Mouse (Mus musculus) liver, embryonic 16.5 days (tissue): ENCODE measurements at regions not wholly inside any gene's neighbourhood (a gene's known extent, or its start where the extent isn't known, plus 50 kb on each side); places are given as distances from the start of the nearest gene placed in this dataset.

Experiments
- ATAC-seq: fragments of 200-750 bp; cut with Nextera tagmentation; 2 replicates; pipeline ENCODE4 v1.8.0; 2017; ENCODE audit warnings: low read depth, mild to moderate bottlenecking, moderate number of reproducible peaks, moderate library complexity
- H3K27ac ChIP-seq: fragments of 300-500 bp; sonication (generic); 2 replicates; pipeline ENCODE4 v1.5.1; 2014; ENCODE audit warnings: mild to moderate bottlenecking, low read length
- H3K27me3 ChIP-seq: fragments of 300-500 bp; sonication (generic); 2 replicates; pipeline ENCODE4 v1.6.1; 2014; ENCODE audit warnings: low read depth, low read length, mixed read lengths; ENCODE audit not compliant: control insufficient read depth, insufficient read depth
- H3K36me3 ChIP-seq: fragments of 300-500 bp; sonication (generic); 2 replicates; pipeline ENCODE4 v1.6.1; 2014; ENCODE audit warnings: mild to moderate bottlenecking; ENCODE audit not compliant: control insufficient read depth, insufficient read depth
- H3K4me1 ChIP-seq: fragments of 300-500 bp; sonication (generic); 2 replicates; pipeline ENCODE4 v1.6.1; 2014; ENCODE audit warnings: low read depth, low read length, mixed read lengths; ENCODE audit not compliant: control insufficient read depth
- H3K4me2 ChIP-seq: fragments of 300-500 bp; sonication (generic); 2 replicates; pipeline ENCODE4 v1.6.1; 2014; ENCODE audit warnings: low read depth, low read length, mixed read lengths
- H3K4me3 ChIP-seq: fragments of 300-500 bp; sonication (generic); 2 replicates; pipeline ENCODE4 v1.5.1; 2014; ENCODE audit warnings: low read depth, mild to moderate bottlenecking, low read length
- H3K9ac ChIP-seq: fragments of 300-500 bp; sonication (generic); 2 replicates; pipeline ENCODE4 v1.6.1; 2014; ENCODE audit warnings: low read depth, low read length
- H3K9me3 ChIP-seq: fragments of 300-500 bp; sonication (generic); replicated peaks from 2 replicates; pipeline ENCODE4 v1.6.1; 2016; ENCODE audit warnings: low read length; ENCODE audit not compliant: control insufficient read depth
- WGBS: fragments of 180-500 bp; shearing (Covaris S2); extraction: QIAGEN DNeasy Blood & Tissue Kit; methylation state at CpG from one replicate; pipeline ENCODE4 v1.1.7; 2014; ENCODE audit not compliant: insufficient replicate concordance; 5-methylcytosine and 5-hydroxymethylcytosine counted together

- no peaks in the 10 kb centered on the region for H3K27me3 ChIP-seq
- no peaks in the 10 kb centered on the region for H3K9me3 ChIP-seq
- no peak overlapping the region for H3K4me3 ChIP-seq
- no peak overlapping the region for H3K27ac ChIP-seq
- 48% methylated on average over 3 of the region's 3 CpGs for WGBS
- no peaks in the 10 kb centered on the region for H3K36me3 ChIP-seq
- H3K9ac ChIP-seq: no peak overlapping the region
- ATAC-seq: no peak
- H3K4me1 ChIP-seq: no peaks in the 10 kb centered on the region
- H3K4me2 ChIP-seq: no peak overlapping the region
Measured at GRCm38 (mm10) chr12:15676127-15676526, 140.6 kb downstream of the Trib2 start.

DNA sequence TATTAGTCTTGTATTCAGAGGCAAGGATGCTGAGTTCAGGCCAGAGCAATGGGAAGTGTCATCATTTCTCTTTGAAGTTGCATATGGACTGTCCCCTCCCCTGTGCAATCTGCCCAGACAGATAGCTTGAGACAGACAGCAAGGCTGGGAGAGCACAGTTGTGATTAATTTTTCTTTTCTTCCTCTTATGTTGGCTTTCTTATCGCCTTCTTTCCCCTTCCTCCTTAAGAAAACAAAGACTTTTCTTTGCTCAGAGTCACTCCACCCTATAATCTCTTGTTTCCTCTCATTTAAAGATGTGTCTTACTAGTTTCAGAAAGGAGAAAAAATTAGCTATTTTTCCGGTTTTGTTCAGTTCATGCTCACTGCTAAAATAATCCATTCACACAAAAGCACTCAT, 157.0 kb downstream of the Trib2 start:
- H3K9me3 ChIP-seq: no peaks in the 10 kb centered on the region
- no peak overlapping the region for H3K4me2 ChIP-seq
- H3K4me3 ChIP-seq: no peak overlapping the region
- no peak overlapping the region for H3K9ac ChIP-seq
- H3K27ac ChIP-seq: no peak overlapping the region
- WGBS: 48% methylated on average over 2 of the region's 2 CpGs
- H3K4me1 ChIP-seq: no peaks in the 10 kb centered on the region
- H3K36me3 ChIP-seq: no peaks in the 10 kb centered on the region
- no peak for ATAC-seq
- H3K27me3 ChIP-seq: no peaks in the 10 kb centered on the region

DNA sequence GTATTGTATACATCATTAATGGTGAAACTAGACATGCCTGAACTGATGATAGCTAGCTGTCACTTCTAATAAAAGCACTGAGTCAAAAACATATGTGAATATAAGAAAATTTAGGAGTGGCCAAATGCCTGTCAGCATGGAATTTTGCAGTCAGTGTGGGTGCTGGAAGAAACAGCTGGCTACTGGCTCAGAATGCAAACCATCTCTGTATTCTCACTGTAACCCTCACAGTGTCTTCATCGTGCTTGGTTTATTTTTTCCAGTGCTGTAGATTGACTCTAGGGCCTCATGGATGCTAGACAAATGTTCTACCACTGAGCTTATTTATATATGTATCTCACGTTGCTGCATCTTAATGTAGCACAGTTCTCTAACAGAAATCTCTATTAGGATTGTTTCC, 157.4 kb downstream of the Trib2 start:
- 38% methylated on average over 2 of the region's 2 CpGs for WGBS
- Histone ChIP-seq H3K4me2 (no peak overlapping the region), H3K27me3 (no peaks in the 10 kb centered on the region), H3K9me3 (no peaks in the 10 kb centered on the region), H3K36me3 (no peaks in the 10 kb centered on the region), H3K4me1 (no peaks in the 10 kb centered on the region), H3K27ac (no peak overlapping the region), H3K4me3 (no peak overlapping the region), H3K9ac (no peak overlapping the region)
- no peak for ATAC-seq

GRCm38 (mm10) chr12:15657748-15658251, 158.9 kb downstream of the Trib2 start:
- ATAC-seq: no peak
- Histone ChIP-seq H3K27ac (no peak overlapping the region), H3K9me3 (no peaks in the 10 kb centered on the region), H3K36me3 (no peaks in the 10 kb centered on the region), H3K4me1 (no peaks in the 10 kb centered on the region), H3K4me3 (no peak overlapping the region), H3K9ac (no peak overlapping the region), H3K27me3 (no peaks in the 10 kb centered on the region), H3K4me2 (no peak overlapping the region)
- WGBS: 13% methylated on average over 3 of the region's 3 CpGs

GRCm38 (mm10) chr12:15654585-15654984, 162.1 kb downstream of the Trib2 start:
- no peak overlapping the region for H3K4me3 ChIP-seq
- H3K27me3 ChIP-seq: no peaks in the 10 kb centered on the region
- H3K4me1 ChIP-seq: no peaks in the 10 kb centered on the region
- WGBS: 64% methylated on average over 4 of the region's 4 CpGs
- H3K36me3 ChIP-seq: no peaks in the 10 kb centered on the region
- no peak overlapping the region for H3K4me2 ChIP-seq
- H3K9ac ChIP-seq: no peak overlapping the region
- ATAC-seq: no peak
- no peak overlapping the region for H3K27ac ChIP-seq
- no peaks in the 10 kb centered on the region for H3K9me3 ChIP-seq

- Histone ChIP-seq H3K9me3 (no peaks in the 10 kb centered on the region), H3K36me3 (no peaks in the 10 kb centered on the region), H3K27me3 (no peaks in the 10 kb centered on the region), H3K9ac (no peak overlapping the region), H3K4me1 (no peaks in the 10 kb centered on the region), H3K4me2 (no peak overlapping the region), H3K27ac (peak overlapping the region; percentile 79), H3K4me3 (no peak overlapping the region)
- WGBS: 37% methylated on average over 8 of the region's 8 CpGs
- ATAC-seq: peak; percentile 86
Measured at GRCm38 (mm10) chr12:15653357-15653763, 163.4 kb downstream of the Trib2 start.

DNA sequence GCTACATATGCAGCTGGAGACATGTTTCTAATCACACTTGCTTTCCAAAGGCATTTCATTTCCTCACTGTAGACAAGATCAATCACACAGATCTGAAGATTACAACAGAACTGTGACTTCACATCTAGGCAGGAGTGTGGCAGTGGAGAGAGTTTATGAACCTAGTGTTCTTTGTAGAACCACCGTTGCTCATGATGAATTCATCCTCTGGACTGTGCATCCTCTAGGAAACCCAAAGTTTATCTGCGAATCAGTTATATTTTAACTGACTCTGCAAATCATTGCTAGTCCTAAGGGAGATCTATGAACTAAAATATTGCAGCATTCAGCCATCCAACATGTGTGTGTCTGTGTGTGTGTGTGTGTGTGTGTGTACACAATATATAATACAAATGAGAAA, 165.4 kb downstream of the Trib2 start:
- ATAC-seq: peak; percentile 59
- Histone ChIP-seq H3K27ac (peak overlapping the region; percentile 29; the same call in 1 of the 2 replicates), H3K9me3 (no peaks in the 10 kb centered on the region), H3K36me3 (no peaks in the 10 kb centered on the region), H3K27me3 (no peaks in the 10 kb centered on the region), H3K4me2 (no peak overlapping the region), H3K4me1 (no peaks in the 10 kb centered on the region), H3K4me3 (no peak overlapping the region), H3K9ac (no peak overlapping the region)
- 44% methylated on average over 2 of the region's 2 CpGs for WGBS

DNA sequence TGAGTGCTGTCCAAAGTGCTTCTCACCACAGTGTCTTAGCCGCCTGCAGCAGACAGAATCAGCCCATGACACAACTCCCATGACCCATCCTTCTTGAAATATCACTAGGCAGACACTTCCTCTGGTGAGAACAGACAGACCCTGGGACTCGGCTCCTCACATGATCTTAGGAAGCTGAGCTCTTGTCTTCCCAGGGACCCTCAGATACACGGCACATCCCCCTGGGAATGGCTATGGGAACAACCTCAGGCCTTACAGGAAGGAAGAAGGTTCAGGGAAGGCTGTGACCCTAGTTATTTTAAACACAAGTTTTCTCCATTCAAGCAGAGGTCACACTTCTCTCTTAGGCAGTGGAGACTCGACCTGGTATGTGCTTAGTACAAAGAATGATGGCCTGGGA, 166.8 kb downstream of the Trib2 start:
- no peaks in the 10 kb centered on the region for H3K9me3 ChIP-seq
- H3K27ac ChIP-seq: no peak overlapping the region
- no peak overlapping the region for H3K9ac ChIP-seq
- WGBS: 28% methylated on average over 4 of the region's 4 CpGs
- H3K4me3 ChIP-seq: no peak overlapping the region
- H3K27me3 ChIP-seq: no peaks in the 10 kb centered on the region
- no peak overlapping the region for H3K4me2 ChIP-seq
- H3K36me3 ChIP-seq: no peaks in the 10 kb centered on the region
- H3K4me1 ChIP-seq: no peaks in the 10 kb centered on the region
- ATAC-seq: no peak

DNA sequence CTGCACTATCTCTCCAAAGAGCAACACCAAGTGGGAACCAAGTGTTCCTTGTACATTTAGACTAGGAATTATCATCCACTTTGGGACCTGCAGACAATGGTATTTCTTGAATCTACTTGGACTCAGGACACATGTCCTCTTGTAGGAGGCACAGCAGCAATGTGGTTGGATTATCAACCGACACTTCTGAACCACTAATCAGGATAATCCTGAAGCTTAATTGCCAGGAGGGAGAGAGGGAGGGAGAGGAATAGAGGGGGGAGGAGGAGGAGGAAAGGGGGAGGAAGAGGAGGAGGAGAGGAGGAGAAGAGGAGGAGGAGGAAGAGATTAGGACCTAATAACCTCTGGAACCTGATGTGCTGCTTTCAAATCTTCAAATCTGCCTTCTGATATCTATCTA, 167.5 kb downstream of the Trib2 start:
- no peak for ATAC-seq
- no peaks in the 10 kb centered on the region for H3K9me3 ChIP-seq
- H3K4me1 ChIP-seq: no peaks in the 10 kb centered on the region
- WGBS: 44% methylated on average over 1 of the region's 1 CpGs
- no peak overlapping the region for H3K27ac ChIP-seq
- no peaks in the 10 kb centered on the region for H3K36me3 ChIP-seq
- H3K4me3 ChIP-seq: no peak overlapping the region
- no peaks in the 10 kb centered on the region for H3K27me3 ChIP-seq
- no peak overlapping the region for H3K9ac ChIP-seq
- no peak overlapping the region for H3K4me2 ChIP-seq
